Mouse (Mus musculus) left cerebral cortex, adult 2 months (tissue): Measurements from ENCODE around the gene Il17rd. TPM values are rescaled to one million over a fixed set of nuclear protein-coding genes. Genes with fewer than 3 reads are reported as not detected.

Experiments used
- DNase-seq, 2 experiments: peaks; one replicate each; pipeline ENCODE4 v3.0.0; 2021 to 2022; ENCODE audit warnings: low spot score in 2 of 2, mixed read lengths in 1 of 2; ENCODE audit errors: extremely low spot score in 1 of 2
- H3K27ac ChIP-seq: fragments of 200-600 bp; 2 replicates; pipeline ENCODE4 v1.8.1; 2022
- H3K4me3 ChIP-seq: fragments of 200-600 bp; 2 replicates; pipeline ENCODE4 v1.8.1; 2022
- CTCF ChIP-seq: fragments of 200-600 bp; IDR thresholded peaks from 2 replicates; pipeline ENCODE4 v1.8.1; 2022; ENCODE audit warnings: antibody characterized with exemption, mild to moderate bottlenecking, moderate library complexity
- intact Hi-C: fragments of 180-260 bp; cut with DNase I; formaldehyde crosslinking; loops from one replicate; pipeline ENCODE4 v1.15.1; 2025
- total RNA-seq, 2 experiments: library from RNA; stranded (reverse); gene quantifications; 2 replicates each; pipeline ENCODE4 v1.2.3; 2021

Il17rd gene
- total RNA-seq, 2 experiments from 2014 or later: 2.6 to 2.7 TPM

DNA sequence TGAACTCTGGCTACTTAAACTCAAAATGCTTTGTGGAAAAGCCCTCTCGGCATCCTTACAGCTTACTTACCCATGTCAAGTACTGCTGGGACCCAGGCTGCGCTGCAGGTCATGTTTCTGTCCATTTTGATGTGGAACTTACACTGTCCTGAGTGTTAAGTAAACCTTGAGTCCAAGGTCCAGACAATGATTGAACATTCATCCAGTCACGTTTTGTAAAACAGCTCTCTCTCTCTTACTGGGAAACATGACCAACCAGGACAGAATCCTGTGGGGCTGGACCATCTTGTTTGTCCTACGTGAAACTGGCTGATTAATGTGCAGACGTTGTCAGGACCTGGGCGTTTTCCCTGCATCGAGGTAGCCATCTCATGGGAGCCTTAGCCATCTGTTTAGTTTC lies 63.0 kb downstream of the Il17rd start:
- intact Hi-C loops: loop anchor here (5.0 to 10.0 kb wide), 2 partner anchors 81 to 127 kb away; partner anchors contain the start of gene Appl1
- H3K27ac ChIP-seq: no peak overlapping the region
- TF ChIP-seq CTCF: no peak

DNA sequence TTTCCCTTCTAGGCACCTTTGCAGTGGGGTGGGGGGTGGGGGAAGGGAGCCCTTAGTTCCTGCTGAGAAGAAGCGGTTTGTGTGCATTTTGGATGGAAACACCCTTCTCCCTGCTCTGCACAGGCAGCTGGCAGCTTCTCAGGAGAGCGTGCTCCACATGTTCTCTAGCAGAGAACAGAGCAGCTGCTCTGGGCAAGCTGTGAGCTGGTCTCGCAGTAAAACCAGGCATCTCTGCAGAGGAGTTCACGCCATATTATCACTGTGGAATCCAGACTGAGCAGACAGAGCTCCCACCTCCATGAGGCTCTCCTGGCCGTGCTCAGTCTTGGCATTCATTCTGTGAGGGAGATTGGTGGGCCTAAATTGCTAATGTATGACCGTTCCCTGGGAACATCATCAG lies 64.0 kb downstream of the Il17rd start:
- intact Hi-C loops: loop anchor here (5.0 to 10.0 kb wide), 2 partner anchors 80 to 128 kb away; partner anchors contain the start of gene Appl1
- H3K4me3 ChIP-seq: no peak overlapping the region
- DNase-seq: no peak
- no peak for TF ChIP-seq CTCF
- H3K27ac ChIP-seq: peak overlapping the region; percentile 32; the same call in 1 of the 2 replicates

More for the DNA sequence above, 63.0 kb downstream of the Il17rd start:
- no peak for DNase-seq
- H3K4me3 ChIP-seq: no peak overlapping the region

DNA sequence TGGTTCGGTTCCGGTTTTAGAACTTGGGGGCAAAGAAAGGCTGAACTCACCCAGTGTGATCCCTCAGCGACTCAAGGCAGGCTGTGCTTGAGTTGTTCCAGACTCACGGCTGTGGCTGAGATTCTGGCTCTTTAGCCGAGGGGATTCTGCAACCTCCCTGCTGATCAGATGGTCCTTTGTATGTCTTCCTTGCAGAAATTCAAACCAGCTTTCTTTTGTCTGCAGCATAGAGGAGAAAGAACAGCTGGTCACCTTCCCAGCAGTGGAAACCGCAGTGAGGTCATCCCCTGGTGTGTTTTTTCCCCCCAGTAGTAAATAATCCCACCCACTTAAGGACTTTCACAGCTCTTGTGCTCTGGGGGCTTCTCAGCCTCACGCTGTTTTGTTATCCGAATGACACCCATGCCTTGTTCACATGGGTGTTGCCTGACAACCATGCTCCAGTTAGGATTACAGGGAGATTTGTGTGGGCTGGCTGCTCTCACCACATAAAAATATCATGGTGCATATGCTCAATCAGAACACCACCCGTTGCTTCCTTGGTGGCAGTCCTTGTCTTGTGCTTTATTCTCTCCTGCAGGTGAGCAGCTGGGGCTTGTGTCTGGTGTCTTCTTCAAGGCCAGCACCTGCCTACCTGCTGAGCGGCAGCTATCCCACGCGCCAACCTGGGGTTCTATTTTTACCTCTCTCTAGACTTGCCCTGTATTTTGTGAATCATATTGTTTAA lies 67.2 kb downstream of the Il17rd start:
- DNase-seq: peak; percentile 24 to 30
- no peak for TF ChIP-seq CTCF
- intact Hi-C loops: loop anchor here (10.0 kb wide), 1 partner anchor 131 kb away; the partner anchor contains the start of gene Appl1
- H3K27ac ChIP-seq: peak overlapping the region; percentile 53; the same call in 1 of the 2 replicates
- H3K4me3 ChIP-seq: no peak overlapping the region

DNA sequence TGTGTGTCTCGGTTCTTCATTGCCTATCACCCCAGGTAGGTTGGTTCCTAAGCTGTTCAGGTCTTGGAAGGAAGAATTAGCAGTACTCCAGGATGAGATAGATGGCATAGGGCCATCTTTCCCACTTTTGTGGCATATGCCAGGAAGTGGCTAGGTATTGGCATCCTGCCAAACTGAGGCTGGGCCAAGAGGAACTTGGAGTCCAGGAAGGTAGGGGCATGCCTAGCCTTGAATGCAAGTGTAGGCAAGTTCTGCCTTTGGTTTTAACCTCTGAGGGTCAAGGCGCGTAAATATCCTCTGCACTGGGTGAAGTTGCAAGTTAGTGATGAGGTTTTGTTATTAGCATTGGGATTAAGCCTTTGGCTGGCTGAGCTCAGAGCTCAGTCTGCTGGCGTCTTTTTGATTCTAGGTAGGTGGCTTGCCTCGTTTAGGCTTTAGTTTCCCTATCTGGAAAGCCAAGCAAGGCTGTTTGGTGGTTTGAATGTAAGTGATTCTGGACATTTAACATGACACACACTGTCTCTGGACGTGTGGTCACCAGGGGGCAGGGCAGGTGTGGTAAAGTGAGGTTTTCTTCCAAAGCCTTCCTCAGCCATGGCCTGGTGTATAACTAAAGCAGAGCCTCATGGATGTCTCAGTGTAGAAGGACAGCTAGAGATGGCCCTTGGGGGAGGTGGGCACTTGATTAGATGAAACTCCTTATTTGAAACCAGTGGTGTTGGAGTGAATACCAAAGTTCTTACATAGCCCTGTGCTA lies 70.2 kb downstream of the Il17rd start:
- intact Hi-C loops: loop anchor here (10.0 kb wide), 1 partner anchor 134 kb away; the partner anchor contains the start of gene Appl1
- no peak; the same call in 1 of the 2 replicates for TF ChIP-seq CTCF
- Histone ChIP-seq H3K27ac (no peak overlapping the region), H3K4me3 (no peak overlapping the region)
- no peak for DNase-seq

DNA sequence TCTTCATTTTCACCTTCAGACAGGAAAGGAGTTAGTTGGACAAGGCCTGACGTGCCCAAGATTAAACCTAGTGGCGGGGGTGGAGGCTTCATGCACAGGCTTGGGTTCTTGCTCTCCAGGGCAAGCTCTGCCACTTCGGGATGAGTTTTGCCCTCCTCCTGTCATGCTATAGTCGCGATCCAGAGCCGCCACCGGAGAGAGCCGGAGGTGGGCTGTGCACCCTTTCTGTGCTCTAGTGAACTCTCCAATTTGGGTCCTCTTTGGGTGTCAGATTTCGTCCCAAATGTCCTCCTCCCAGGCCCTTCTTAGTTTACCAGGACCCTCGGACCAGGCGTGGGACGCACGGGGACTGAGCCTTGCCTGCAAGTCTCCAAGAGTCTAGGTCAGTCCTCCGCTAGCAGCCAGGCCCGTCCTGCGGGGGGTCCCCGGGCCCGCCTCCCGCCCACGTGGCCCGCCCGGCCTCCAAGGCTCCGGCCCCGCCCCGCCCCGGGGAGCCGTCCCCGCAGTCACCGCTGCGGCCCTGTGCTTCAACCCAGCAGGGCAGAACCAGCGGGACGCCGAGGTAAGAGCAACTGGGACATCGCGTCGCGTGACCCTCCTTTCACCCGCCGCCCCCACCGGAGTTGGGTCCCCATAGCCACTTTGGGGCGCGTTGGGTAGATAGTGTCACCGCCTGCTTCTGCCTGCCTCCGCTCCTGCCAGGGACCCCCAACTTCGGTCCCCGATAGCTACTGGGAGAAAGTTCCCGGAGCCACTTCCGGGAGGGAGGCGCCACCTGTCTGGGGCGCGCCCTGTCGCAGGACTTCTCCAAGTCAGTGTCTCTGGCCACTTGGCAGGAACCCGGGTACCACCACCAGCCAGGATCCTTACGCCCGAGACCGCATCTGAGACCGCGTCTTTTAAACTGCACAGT lies 75.9 kb downstream of the Il17rd start, which contains the start of gene Arhgef3:
TSS of gene Arhgef3 (plus strand) at position 538 of the 913 bp plus-strand sequence.
- intact Hi-C loops: loop anchor here (2.0 kb wide), 1 partner anchor 68 kb away; no protein-coding TSS in a partner anchor
- TF ChIP-seq CTCF: no peak; the same call in 1 of the 2 replicates
- Histone ChIP-seq H3K4me3 (peak within 1 kb of the TSS; percentile 49), H3K27ac (no peak within 1 kb of the TSS)
- DNase-seq: no peak

DNA sequence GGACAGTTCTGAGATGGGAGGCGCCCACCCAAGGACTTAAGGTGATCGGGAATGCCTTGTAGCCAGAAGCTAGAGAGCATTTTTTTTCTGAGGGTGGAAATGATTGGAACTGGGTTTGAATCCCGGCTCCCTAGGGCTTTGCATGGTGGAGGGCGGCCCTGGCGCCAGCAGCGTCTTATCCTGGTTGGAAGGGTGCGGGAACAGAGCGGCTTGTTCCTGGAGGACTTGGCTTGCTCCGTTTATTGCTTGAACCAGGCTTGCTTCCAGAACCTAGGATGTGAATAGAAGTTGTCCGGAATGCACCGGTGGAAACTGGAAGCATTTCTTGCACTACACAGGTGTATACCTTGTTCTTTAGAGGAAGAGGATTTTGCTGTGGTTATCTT lies 76.5 kb downstream of the Il17rd start:
- H3K4me3 ChIP-seq: peak overlapping the region; percentile 49
- no peak for TF ChIP-seq CTCF
- H3K27ac ChIP-seq: no peak overlapping the region
- intact Hi-C loops: loop anchor here (2.0 kb wide), 1 partner anchor 68 kb away; no protein-coding TSS in a partner anchor
- DNase-seq: no peak

DNA sequence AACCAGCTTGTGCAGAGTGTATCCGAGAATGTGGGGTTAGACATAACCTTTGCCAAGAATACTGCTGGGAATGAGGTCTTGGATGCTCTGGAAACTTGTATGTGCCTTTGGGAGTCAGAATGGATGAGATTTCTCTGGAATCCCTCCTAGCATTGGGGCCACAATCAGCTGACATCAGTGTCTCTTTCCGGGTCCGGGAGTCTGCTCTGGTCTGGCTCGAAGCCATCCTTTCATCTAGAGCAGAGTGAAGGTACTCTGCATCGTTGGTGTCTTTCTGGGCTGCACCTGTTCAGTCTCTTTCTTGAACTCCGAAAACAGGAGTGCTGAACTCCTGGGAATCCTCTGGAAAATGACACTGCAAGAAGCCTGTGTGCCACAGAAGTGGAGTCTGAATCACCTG lies 77.2 kb downstream of the Il17rd start:
- no peak for TF ChIP-seq CTCF
- Histone ChIP-seq H3K27ac (no peak overlapping the region), H3K4me3 (no peak overlapping the region)
- intact Hi-C loops: loop anchor here (2.0 kb wide), 1 partner anchor 67 kb away; no protein-coding TSS in a partner anchor
- no peak for DNase-seq

DNA sequence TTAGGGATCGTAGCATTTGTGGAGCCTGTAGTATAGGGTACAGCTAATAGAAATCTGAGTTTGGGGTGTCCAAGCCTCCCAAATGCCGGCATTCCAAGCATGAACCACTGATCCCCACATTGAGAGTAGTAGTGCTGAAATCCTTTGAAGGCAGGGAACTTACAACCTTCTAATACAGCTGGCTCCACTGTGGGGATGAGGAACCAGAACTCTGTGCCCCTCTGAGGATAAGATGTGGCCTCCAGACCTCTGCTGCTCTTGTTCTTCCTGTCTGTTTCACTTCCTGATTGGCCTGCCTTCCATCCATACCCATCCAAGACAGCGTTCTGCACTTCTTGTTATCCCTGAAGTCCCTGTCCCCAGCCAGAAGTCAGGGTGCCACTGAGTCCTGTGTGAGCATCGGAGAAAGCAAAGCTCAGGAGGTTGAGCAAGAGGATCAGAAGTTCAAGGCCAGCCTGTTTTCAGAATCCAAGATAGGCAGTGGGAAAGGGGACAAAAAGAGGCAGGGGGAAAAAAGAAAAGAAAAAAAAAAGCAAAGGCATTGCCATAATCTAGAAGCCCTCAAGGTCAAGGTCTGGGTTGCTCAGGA lies 77.9 kb downstream of the Il17rd start:
- intact Hi-C loops: no loop called here
- no peak overlapping the region for H3K4me3 ChIP-seq
- no peak for TF ChIP-seq CTCF
- no peak for DNase-seq
- no peak overlapping the region for H3K27ac ChIP-seq

DNA sequence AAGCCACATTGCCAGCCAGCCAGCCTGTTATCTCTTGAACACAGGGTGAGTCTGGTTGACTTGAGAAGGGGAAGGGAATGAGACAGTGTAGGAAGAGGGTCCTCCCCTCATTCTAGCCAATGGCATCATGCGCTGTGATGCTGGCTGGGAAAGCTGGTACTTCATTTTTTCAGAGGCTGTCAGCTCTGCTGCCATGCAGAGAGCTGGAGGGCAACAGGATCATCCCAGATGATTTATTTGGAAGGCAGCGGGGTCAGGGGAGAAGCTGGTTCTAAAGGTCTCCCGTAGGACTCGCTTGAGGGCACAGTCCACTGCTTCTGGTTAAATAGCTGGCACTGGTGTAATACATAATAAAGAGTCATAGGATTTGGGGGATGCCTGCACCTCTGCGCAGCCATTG lies 79.8 kb downstream of the Il17rd start:
- Histone ChIP-seq H3K27ac (no peak overlapping the region), H3K4me3 (no peak overlapping the region)
- TF ChIP-seq CTCF: no peak
- no peak for DNase-seq
- intact Hi-C loops: no loop called here

DNA sequence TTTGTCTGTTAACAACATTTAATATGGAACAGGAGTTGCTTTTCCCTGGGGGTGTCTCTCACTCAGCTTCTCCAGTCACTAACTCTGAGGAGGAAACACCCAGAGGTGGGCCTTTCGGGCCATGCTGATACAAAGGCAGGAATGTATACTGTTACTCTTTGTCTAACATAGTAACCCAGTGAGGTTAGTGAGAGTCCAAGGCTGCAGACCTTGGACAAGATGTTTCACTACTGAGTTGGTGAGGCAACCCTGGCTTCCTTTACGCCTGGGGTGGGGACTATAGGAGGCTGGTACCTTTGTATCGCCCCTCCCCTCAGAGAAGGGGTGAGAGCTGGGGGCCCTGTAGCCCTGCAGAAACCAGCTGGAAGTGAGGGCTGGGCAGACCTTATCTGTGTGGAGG lies 83.9 kb downstream of the Il17rd start:
- Histone ChIP-seq H3K27ac (no peak overlapping the region), H3K4me3 (no peak overlapping the region)
- intact Hi-C loops: loop anchor here (5.0 kb wide), 1 partner anchor 50 kb away; no protein-coding TSS in a partner anchor
- DNase-seq: no peak
- no peak for TF ChIP-seq CTCF

DNA sequence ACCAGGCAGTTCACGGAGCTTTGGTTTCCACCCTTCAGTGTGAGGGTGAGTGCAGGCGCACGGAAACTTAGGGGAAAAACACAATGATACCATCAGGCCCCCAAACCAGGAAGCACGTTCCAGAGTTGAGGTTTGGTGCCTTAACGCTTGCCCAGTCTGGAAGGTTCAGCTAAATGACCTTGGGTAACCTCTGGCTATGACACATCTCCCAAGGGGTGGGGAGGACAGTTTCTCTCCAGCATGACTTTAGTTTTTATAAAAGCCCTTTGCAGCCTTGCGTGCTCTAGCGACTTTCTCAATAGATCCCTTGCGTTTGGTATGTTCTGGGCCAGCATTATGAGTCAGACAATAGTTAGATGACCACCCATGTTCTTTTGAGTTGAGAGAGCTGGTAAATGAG lies 84.8 kb downstream of the Il17rd start:
- intact Hi-C loops: loop anchor here (5.0 kb wide), 1 partner anchor 49 kb away; no protein-coding TSS in a partner anchor
- DNase-seq: no peak
- no peak for TF ChIP-seq CTCF
- no peak overlapping the region for H3K27ac ChIP-seq
- H3K4me3 ChIP-seq: no peak overlapping the region
